Mouse (Mus musculus) adrenal gland, postnatal 14 days (tissue): ENCODE measurements around the gene Ulk4. TPM values are rescaled to one million over a fixed set of nuclear protein-coding genes. Genes with fewer than 3 reads are reported as not detected.
A peak's percentile ranks its signal among the peaks of the same experiment; 100 is the strongest.

Source experiments
- DNase-seq: peaks from one replicate; pipeline ENCODE4 v3.0.0; 2021; ENCODE audit warnings: mixed read lengths
- total RNA-seq: library from RNA; stranded (reverse); gene quantifications from 2 replicates; pipeline ENCODE4 v1.2.3, GENCODE M21; 2021

Ulk4 gene
- total RNA-seq, 1 experiment from 2014 or later, result 1.8 TPM

DNA sequence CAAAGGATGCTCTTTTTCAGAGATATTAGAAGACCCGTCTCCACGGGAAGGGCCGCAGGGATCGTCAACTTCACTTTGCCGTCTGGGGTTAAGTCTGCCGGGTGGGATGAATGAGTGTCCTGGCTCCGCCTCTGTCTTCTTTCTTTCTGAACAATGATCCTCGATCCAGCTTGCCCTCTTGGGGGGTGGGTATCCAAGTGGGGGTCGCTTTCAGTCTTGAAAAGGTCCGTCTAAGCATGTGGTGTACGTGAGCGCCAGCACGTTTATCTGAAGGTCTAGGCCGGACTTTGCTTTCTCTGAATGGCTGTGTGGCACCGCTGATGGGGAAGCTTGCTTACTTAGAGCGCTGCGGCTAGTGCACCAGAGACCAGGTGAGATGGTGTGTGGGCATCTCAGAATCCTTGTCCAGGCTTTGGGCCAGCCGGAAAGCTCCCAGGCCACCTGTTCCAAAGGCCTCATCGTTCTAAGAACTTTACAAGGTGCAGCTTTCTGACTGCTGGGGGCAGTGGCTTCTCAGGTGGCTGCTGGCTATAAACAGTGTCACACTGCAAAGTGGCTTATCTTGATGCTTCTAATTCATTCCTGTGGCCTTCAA lies 23.1 kb upstream of the Ulk4 start:
- no peak for DNase-seq

DNA sequence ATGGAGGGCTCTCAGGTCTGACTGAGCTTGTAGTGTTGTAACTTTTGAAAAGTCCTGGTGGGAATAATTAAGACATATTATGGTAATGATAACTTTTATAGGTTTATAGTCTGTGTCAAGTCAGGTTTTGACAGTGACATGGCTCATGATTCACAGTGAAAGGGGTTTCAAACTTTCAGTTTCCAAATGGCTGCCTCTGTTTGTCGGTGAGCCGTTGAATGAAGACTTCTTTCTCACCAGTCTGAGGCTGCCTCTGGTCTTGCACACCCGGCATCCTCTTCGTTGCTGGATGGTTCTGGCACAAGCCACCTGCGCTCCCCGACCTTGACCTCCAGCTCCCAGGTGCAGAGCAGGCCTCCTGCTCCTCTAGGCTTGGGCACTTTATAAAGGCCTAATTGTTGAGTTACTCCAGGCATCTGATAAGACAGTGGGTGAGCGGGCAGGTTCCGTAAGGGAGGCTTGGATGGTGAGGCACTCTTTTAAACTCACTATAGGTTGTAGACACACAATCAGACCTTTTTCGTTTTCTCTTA lies 22.3 kb upstream of the Ulk4 start:
- DNase-seq, result no peak

DNA sequence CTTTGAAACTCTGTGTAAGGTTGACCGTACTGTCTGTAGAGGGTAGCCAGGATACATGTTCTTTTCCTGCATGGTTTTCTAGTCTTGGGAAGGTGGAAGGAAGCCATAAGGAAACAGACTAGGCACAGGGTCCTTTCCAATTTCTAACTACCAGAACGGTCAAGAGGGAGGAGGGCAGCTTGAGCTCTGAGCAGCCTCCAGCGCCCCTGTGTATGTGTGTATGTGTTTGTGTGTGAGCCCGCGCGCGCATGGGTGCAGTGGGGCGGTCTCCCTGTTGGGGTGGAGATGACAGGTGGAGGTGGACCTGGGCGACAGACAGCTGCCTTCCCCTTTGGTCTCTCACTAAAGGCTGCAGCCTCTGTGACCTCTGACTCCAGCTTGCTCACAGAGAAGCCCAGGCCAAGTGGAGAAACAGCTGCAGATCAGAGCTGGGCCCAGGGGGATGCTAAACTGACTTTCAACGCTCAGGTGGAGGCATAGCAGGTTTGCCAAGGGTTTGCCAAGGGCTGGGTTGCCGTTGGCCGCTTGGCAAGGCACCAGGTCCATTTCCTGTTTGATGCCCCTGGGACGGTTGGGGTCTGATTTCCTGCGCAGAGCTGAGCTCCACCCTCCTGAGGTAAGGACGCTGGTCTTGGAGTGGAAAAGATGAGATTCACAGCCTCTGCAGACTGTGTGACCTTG lies 21.6 kb upstream of the Ulk4 start:
- DNase-seq, result peak; percentile 72

DNA sequence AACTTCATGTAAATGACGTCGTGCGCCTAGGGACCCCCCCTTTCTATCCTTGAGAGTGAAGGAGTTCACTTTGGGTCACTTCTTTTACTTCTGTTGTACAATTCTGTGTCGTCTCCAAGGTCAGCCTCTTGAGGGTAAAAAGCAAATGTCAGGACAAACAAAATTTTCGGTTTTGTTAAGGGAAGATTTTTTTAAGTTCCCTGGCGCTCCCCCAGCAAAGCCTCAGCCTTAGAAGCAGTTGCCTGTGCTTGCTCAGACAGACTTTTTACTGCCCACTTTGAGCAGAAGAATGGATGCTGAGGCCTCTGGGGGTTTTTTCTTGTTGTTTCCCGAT lies 21.0 kb upstream of the Ulk4 start:
- DNase-seq, result no peak

DNA sequence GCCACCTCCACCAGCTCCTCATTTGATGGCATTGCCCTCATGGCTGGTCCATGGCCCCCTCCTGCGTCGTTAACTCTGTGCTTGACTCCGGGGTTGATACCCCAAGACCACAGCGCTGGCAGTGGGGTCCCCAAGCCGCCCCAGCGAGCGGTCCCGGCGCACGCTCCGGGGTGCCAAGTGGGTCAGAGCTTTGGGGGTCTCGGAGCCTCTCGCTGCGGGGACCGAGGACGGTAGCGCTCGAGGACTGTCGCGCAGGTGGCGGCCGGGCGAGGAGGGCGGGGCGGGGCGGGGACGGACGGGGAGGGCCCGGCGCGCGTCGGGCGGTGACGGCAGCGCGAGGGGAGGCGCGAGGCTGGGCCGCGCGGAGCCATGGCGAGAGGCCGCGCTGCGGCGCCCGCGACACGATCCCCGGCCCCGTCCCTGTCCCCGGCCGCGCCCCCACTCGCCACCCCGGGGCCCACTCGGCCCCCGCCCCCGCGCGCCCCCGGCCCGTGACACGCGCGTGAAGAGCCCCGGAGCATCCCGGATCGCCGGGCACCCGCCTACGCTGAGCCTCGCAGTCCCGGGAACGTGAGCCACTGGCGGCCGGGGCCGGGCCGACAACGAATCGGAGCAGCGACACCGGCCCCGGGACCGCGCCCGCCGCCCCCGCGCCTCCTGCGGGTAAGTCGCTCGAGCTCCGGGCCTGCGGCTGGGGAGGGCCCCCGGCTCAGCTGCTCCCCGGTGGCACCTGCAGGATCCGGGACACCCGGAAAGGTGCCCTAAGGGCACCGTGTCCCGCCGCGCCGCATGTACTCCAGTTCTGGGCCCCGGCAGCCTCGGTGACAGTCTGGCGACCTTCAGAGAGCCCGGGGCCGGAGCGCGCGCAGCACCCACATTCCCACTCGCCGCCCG lies 20.4 kb upstream of the Ulk4 start, which contains the start of gene Trak1:
TSS of gene Trak1 (plus strand) at position 332 of the 894 bp plus-strand sequence.
- peak; percentile 80 for DNase-seq

DNA sequence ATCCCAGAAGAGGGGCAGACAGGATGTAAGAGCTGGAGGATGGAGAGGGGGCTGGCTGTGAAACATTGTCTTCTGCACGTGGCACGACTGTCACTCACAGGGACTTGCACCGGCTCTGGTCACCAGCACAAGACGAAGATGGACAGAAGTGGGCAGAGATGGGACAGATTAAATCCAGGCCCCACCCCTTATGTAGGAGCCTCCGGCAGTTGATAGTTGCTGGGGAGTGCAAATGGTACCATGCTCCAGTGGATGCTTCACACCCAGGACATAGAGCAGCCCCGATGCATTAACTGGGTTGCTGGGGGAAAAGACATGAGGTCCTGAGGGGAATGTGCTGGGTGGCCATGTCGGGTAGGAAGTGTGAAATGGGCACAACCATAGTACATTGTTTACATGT lies 18.2 kb upstream of the Ulk4 start:
- DNase-seq, result no peak

DNA sequence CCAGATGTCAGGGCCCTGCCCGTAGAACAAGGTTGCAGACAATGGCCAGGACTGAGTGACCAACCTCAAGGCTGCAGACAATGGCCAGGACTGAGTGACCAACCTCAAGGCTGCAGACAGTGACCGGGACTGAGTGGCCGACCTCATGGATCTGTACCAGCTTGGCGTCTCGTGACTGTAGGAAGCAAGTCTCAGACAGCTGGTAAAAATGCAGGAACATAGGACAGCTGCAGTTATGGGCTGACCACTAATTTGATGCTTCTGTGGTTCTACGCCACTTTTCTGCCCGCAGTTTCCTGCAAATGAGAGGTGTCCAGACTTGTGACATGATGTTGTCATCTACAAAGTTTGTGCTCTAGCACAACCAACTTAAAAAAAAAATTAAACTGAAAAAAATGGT lies 16.2 kb upstream of the Ulk4 start:
- DNase-seq, result no peak

DNA sequence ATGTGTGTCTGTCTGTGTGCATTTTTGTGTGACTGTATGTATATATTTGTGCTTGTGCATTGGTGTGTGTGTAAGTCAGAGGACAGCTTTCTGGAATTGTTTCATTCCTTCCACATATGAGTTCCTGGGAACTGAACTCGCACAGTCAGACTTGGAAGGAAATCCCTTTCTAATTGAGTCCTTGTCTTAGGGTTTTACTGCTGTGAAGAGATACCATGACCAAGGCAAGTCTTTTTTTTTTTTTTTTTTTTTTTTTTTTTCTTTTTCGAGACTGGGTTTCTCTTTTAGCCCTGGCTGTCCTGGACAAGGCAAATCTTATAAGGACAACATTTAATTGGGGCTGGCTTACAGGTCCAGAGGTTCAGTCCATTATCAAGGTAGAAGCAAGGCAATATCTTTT lies 14.3 kb upstream of the Ulk4 start:
- DNase-seq, result no peak

DNA sequence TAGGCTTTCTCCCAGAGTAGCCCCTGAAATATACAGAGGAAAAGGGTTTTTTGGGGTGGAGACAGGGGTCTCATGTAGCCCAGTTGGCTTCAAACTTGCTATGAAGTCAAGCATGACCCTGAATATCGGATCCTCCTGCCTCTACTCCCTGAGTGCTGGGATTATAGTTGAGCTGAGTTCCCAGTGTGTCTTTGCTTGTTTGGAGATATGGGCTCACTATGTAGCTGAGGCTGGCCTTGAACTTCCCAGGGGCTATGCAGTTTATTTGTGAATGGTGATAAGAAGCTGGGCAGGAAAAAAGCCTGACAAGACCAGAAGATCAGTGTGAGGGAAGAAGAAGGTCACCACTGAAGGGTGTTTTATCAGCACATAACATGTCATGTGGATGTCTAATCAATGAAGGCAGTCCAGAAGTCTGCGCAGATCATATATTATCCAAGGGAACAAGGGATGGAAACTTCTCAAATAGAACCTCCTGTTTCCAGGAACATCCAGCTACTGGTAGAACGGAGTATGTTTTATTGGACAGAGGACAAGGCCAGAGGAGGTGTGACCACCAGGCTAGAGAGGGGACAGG lies 9.4 kb upstream of the Ulk4 start:
- DNase-seq, result no peak

DNA sequence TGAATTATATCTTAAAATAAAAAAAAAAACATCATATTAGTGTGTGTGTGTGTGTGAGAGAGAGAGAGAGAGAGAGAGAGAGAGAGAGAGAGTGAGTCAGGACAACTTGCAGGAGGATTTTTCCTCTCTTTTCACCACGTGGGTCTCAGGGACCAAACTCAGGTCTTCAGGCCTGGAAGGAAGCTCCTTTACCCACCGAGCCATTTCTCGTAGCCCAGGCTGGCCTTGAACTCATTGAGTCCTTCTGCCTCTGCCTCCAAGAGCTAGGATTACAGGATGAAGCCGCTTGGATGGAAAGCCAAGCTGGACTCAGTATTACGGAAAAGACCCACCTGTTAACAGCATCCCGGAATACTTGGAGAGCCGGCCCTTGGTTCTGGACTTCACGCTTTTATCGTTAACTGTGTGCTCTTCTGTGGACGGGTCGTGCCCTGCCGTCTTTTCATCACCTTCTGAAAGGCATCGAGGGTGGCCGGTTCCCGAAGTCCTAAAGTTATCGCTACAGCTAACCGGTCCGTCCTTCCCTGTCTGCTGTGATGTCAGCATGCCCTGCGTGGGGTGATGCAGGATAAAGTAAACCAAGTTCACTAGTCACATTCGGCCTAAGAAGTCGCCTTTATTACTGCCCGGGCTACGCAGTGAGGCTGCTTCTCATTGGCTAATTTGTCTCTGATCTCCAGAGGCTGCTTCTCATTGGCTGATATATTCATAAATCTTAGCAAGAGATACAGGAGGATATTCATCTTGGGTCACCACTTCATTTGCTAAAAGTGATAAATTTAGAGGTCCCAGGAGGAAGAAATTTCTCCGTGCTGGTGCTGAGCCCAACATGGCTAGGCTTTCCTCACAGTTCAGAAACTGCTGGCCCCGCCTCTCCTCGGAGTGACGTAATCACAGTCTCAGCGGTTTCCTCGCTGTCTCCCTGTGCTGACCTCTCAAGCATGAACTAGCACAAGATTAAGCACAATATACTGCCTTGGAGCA lies 8.6 kb upstream of the Ulk4 start:
- peak; percentile 84 for DNase-seq

DNA sequence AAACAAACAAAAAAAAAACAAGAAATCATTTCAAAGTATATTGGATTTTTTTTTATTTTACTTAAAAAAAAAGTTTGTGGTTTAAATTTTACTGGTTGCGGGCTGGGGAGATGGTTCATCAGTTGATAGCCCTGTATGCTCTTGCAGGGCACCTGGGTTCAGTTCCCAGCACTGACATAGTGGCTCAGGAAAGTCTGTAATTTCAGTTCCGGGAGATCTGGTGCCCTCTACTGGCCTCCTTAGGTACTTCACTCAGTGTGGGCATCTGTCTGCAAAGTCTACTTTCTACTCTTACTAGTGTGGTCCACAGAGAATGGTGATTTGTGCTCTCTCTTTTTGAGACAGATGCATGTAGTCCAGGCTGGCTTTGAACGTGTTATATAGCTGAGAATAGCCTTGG lies 7.4 kb upstream of the Ulk4 start:
- peak; percentile 57 for DNase-seq

DNA sequence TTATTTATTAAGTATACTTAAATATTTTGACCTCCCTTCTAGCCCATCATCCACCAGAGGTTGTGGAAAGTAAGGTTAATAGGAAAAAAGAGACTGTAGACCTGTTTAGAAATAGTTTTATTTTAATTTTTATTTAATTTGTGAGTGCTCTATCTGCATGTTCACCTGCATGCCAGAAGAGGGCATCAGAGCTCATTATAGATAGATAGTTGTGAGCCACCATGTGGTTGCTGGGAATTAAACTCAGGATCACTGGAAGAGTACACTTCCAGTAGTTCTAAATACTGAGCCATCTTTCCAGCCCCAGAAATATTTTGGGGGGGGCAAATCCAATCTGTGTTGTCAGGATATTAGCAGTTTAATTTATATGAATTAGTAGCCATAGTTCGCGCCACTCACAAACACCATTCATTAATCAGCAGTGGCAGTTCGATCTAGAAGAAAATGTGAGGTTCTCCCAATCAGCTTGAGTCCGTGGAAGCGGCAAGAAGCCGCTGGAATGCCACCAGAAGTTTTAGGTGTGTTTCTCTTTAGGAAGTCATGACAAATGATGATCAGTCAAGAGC lies 6.7 kb upstream of the Ulk4 start:
- no peak for DNase-seq

DNA sequence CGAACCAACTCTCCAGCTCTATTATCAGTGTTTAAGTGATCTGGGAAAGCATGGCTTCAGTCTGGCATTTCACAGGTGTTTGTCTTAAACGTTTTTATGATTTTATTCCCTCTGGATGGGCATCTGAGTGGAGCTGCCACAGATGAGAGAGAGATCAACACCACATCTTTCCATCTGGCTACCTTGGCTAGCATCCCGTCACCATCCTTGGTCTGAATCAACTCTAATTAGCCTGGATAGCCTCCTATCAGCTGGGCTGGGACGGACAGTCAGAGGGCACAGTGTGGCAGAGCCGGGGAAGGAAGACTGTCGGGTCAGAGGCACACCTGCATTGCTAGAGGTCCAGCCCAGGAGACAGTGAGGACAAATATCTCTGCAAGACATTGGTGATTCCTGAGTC lies 4.9 kb upstream of the Ulk4 start:
- no peak for DNase-seq

DNA sequence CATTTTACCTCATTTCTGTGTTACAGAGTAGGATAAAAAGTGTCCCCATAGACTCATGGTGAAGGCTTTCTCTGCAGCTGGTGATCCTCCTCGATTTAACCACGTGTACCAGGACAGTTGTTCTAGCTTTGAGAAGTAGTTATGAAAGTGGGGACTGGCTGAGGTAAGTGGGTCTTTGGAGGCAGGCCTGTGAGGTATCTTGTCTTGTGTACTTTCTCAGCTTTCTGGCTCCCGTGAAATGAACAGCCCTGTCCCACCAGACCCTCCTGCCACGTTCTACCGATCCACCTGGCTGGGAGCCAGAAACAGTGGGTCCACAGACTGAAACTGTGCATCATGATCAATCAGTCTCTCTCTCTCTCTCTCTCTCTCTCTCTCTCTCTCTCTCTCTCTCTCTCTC lies 2.2 kb upstream of the Ulk4 start:
- DNase-seq, result no peak

DNA sequence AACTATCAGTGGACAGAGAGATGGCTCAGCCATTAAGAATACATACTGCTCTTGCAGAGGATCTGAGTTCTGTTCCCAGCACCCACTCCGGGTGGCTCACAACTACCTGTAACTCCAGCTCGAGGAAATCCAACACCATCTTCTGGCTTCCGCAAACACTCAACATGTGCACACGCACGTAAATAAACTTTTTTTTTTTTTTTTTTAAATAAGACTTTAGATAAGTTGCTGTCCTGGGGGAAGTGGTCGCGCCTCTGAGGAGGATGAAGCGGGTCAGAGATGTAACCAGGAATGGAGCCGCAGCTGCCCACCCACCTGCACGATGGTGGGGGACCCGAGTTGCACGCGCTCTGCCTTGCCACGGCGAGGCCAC lies 266 bp downstream of the Ulk4 start:
- no peak for DNase-seq

DNA sequence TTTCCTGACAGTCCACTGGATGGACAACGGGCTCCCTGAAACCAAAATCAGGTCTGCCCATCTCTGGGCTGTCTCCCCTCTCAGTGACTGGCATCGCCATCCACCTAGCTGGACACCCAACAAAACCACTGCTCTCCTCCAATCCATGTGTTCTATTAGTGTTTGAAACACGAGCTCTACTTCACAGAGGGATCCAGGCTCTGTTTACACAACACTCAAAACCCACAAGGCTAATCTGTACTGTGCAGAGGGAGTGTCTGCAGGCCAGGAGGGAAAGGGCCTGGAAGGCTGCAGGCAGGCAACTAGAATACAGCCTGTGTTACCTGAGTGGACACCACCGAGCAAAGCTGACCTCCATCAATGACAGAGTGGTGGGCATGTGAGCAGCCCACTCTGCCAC lies 5.4 kb downstream of the Ulk4 start:
- DNase-seq, result no peak

DNA sequence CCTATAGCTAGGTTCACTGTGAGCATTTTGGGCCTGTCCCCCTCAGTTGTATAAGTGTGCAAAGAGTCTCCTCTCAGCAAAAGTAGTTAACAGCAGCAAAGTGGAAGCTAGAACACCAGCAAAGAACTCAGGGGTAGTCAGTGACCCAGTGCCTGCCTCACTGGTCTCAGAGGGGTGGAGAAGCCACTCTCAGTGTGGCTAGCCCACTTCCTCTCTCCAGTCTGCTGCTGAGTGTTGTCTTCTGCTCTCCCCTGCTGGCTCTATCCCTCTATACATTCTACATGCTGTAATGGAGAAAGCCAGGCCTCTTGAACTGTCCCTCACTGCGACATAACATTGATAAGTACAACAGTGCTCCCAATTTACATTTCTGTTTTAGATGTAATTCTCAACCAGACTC lies 5.8 kb downstream of the Ulk4 start:
- no peak for DNase-seq

DNA sequence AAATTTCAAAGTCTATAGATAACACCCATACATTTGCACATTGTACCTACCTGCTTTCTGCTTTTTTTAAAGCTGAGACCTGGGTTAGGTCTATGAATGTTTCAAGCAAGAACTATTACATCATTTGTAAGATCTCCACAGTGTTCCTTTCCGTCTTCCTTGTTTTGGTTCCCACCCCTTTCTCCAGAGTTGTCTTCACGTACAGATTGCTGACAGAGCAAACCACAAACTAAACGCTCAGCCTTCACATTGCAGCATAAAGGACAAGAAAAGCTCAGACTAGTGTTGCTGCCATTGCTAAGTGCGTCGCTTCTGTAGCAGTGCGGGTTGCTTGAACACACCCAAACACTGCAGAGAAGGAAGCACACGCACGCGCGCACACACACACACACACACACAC lies 11.7 kb downstream of the Ulk4 start:
- DNase-seq, result no peak

DNA sequence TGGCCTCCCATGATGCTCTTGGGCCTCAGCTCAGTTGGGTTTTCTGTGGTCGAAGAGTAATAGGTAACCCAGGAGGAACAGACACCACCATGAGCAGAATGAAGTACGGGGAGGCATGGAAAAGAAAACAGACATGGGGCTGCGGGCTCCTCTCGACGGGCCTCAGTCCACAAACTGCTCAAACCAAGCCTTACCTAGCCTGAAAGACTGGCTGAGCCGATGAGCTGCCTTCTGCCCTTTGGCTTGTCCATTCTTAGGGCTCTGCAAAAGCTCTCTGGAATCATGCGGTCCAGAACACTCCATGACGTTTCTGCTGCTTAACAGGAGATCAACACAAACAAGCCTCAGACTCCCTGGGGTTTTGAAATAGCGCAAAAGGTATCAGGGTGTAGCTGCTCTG lies 19.9 kb downstream of the Ulk4 start:
- DNase-seq, result no peak

DNA sequence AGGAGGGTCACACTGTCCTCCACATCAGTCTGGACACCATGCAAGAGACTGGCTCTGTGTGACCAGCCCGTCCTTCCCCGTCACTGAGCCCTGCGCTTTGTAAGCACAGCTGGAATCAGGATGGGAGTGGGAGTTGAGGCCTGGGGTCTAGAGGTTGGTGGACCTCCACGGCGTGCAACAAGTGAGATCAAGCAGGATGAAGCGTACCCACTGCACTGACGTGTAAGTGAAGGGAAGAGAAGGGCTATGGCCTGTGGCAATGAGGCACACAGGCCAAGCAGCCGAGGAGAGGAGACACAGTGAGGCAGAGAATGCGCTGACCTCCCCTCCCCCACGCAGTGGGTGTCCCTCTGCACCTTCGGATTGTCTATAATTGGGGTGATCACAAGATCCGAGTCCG lies 22.2 kb downstream of the Ulk4 start:
- DNase-seq, result no peak

DNA sequence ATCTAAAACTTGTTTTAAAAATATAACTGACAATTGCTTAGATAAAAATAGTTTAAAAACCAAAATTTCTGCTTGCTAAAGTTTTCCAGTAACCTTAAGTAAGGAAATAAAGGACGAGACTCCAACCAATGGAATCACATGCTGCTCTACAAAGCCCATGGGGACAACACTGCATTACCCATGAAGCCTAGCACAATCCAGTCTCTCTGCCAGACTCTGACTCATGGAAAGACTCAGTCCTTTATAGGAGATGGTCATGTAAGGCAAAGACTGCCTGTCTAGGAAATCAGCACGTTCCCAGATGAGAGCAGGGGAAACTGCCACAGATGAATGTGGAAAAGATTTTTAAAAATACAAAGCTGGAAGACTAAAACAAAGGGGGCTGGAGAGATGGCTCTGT lies 23.0 kb downstream of the Ulk4 start:
- DNase-seq, result peak; percentile 54
